Mouse (Mus musculus): ENCODE results near the gene Zbtb3. TPM values are rescaled to one million over a fixed set of nuclear protein-coding genes. Genes with fewer than 3 reads are reported as not detected.
A peak's percentile ranks its signal among the peaks of the same experiment; 100 is the strongest.

Zbtb3 gene
- total and polyA plus RNA-seq, 2 experiments from 2014 or later, result 5.0 to 7.0 TPM

DNA sequence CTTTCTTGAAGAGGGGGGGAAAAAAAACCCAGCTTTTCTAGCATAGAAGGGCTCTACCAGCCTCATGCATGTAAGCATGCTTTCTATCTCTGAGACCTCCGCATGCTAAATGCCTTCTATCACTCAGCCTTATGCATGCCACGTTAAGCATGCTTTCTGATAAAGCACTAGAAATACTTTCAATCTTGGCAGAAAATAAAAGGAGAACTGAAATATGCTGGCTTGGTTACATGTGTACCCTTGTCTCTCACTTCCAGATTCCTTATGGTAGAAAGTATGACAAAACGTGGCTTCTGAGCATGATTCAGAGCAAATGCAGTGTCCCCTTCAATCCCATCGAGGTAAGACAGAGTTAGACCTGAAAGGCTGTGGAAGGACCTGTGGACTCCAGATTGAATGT lies 39.1 kb upstream of the Zbtb3 start:
- peaks cover 6% of the 10 kb centered on the region for H3K4me1 ChIP-seq (ENCODE audit: insufficient read depth)
- H3K27ac ChIP-seq (ENCODE audit: low read depth, low read length), result no peak overlapping the region
- no peak overlapping the region for H3K9ac ChIP-seq
- H3K9me3 ChIP-seq (ENCODE audit: low read length), result 0 out of 2 replicates have a peak, but pooled peaks cover 5% of the 10 kb centered on the region
- ATAC-seq (no peak), DNase-seq (no peak)
- peaks cover 63% of the 10 kb centered on the region for H3K36me3 ChIP-seq (ENCODE audit: insufficient read depth)
- H3K4me2 ChIP-seq (ENCODE audit: low read depth), result no peak overlapping the region
- no peak for TF ChIP-seq CTCF (IDR thresholded peaks at IDR 0.05; ENCODE audit: low read depth)
- WGBS, result 91% methylated on average over 4 of the region's 4 CpGs
- no peaks in the 10 kb centered on the region for H3K27me3 ChIP-seq (ENCODE audit: insufficient read depth, low read length)
- no peak overlapping the region for H3K4me3 ChIP-seq (ENCODE audit: low read depth, low read length)

DNA sequence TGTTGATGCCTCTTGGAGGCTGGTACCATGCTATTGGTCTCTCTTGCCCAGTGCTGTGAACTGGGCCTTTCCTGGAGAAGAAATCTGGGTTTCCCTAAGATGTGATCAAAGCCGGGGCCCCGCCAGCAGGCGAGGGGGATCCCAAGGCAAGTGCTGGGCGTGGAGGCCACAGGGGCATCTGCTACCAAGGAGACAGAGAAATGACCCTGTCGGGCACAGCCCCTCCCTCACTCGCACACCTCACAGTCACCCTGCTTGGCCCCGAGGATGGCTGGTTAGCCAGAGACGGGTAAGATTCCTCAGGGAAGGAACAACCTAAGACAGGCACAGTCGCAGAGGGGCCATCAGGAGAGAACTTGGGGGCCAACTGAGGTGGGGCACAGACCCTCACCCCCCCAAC lies 36.8 kb upstream of the Zbtb3 start:
- Histone ChIP-seq H3K4me3 (ENCODE audit: low read depth, low read length) (no peak overlapping the region), H3K9ac (no peak overlapping the region), H3K4me1 (ENCODE audit: insufficient read depth) (peaks cover 4% of the 10 kb centered on the region; the same call in 1 of the 2 replicates), H3K36me3 (ENCODE audit: insufficient read depth) (peaks cover 80% of the 10 kb centered on the region), H3K27ac (ENCODE audit: low read depth, low read length) (no peak overlapping the region), H3K27me3 (ENCODE audit: insufficient read depth, low read length) (no peaks in the 10 kb centered on the region), H3K4me2 (ENCODE audit: low read depth) (no peak overlapping the region), H3K9me3 (ENCODE audit: low read length) (0 out of 2 replicates have a peak, but pooled peaks cover 5% of the 10 kb centered on the region)
- DNase-seq, result no peak
- no peak for ATAC-seq
- 99% methylated on average over 9 of the region's 9 CpGs for WGBS
- no peak for TF ChIP-seq CTCF (IDR thresholded peaks at IDR 0.05; ENCODE audit: low read depth)

DNA sequence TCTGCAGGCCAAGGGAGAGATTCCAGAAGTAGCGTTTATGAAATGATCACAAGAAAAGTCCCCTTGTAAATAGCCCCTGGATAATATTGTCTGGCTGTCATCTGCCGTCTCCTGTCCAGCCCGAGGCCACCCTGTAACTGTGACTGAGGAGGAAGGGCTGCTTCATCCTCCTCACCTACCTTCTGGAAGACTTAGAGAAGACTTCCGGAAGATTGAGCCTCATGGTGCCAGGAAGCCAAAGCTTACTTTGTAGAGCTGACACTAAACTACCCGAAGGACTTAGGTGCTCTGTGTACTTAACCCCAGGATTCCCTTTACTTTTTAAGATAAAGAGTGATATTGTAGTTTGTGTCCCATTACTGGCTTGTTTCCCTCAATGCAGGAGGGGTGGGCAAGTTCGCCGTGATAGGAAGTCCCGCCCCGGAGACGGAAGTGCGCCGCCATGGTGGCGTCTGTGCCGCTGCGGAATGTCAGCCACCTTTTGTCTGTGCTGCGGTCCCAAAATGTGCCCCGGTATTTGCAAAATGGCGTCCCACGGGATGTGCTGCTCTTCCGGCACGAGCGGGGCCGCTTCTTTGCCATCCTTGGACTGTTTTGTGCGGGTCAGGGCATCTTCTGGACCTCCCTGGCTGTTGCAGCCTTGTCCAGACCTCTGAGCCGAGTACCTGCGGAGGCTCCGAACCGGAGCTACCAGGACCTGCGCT lies 31.6 kb upstream of the Zbtb3 start, which contains the start of gene Tmem223:
Gene Tmem223 (plus strand): TSS at position 430 of the 704 bp plus-strand sequence.
- Histone ChIP-seq H3K4me2 (ENCODE audit: low read depth) (peak within 1 kb of the TSS; percentile 62), H3K27me3 (ENCODE audit: insufficient read depth, low read length) (no peaks in the 10 kb centered on the region), H3K4me3 (ENCODE audit: low read depth, low read length) (peak within 1 kb of the TSS; percentile 74), H3K9me3 (ENCODE audit: low read length) (no peaks in the 10 kb centered on the region), H3K9ac (peak within 1 kb of the TSS; percentile 97), H3K27ac (ENCODE audit: low read depth, low read length) (peak within 1 kb of the TSS; percentile 94), H3K36me3 (ENCODE audit: insufficient read depth) (peaks cover 48% of the 10 kb centered on the region), H3K4me1 (ENCODE audit: insufficient read depth) (peaks cover 21% of the 10 kb centered on the region)
- WGBS, result 18% methylated on average over 29 of the region's 29 CpGs
- DNase-seq (peak; percentile 89), ATAC-seq (peak; percentile 67)
- peak; percentile 57 for TF ChIP-seq CTCF (IDR thresholded peaks at IDR 0.05; ENCODE audit: low read depth)

DNA sequence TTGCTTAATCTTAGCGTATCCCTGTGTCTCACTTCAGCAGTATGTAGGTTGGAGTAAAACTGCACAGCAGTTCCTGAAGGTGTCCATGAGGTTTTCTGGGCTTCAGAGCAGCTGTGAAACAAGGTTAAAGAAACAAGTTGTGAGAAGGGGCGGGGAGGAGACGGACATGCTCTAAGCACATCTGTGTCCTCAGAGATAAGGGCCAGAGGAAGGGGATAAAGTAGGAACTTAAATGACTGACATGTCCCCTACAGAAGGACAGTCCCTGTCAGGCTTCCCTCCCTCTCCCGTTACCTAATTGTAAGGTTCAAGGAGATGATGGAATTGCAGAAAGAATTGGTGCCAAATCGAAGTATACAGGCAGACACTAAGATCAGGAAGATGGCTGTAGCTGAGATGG lies 29.4 kb upstream of the Zbtb3 start:
- ATAC-seq, result no peak
- H3K36me3 ChIP-seq (ENCODE audit: insufficient read depth), result peaks cover 28% of the 10 kb centered on the region
- H3K4me2 ChIP-seq (ENCODE audit: low read depth), result no peak overlapping the region

DNA sequence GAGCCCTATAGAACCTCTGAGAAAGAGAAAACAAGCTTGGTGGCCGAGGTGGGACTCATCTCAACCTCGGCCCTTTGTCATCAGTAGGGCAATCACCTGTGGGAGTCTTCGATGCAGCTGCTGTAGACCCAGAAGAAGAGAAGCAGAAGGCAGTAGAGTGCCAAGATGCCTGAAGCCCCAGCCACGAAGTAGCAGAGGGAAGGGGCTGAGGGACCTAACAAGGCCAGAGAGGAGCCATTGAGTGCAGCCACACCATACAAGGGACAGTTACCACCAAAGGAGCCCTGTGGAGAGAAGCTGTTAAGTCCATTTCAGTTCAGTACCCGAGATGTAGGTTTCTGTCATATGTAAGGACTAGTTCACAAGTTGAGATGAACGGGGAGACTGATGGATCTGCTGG lies 28.9 kb upstream of the Zbtb3 start:
- no peak for TF ChIP-seq CTCF (IDR thresholded peaks at IDR 0.05; ENCODE audit: low read depth)
- no peak for ATAC-seq
- Histone ChIP-seq H3K4me1 (ENCODE audit: insufficient read depth) (peaks cover 21% of the 10 kb centered on the region), H3K27me3 (ENCODE audit: insufficient read depth, low read length) (no peaks in the 10 kb centered on the region), H3K36me3 (ENCODE audit: insufficient read depth) (peaks cover 28% of the 10 kb centered on the region), H3K27ac (ENCODE audit: low read depth, low read length) (no peak overlapping the region), H3K9me3 (ENCODE audit: low read length) (no peaks in the 10 kb centered on the region), H3K4me3 (ENCODE audit: low read depth, low read length) (peak overlapping the region; percentile 58; the same call in 1 of the 2 replicates), H3K4me2 (ENCODE audit: low read depth) (peak overlapping the region; percentile 90), H3K9ac (no peak overlapping the region)
- DNase-seq, result no peak
- WGBS, result 62% methylated on average over 6 of the region's 6 CpGs

More for the DNA sequence above, 29.4 kb upstream of the Zbtb3 start:
- H3K9ac ChIP-seq, result no peak overlapping the region
- peaks cover 21% of the 10 kb centered on the region for H3K4me1 ChIP-seq (ENCODE audit: insufficient read depth)
- DNase-seq, result no peak
- no peak overlapping the region for H3K4me3 ChIP-seq (ENCODE audit: low read depth, low read length)
- no peak for TF ChIP-seq CTCF (IDR thresholded peaks at IDR 0.05; ENCODE audit: low read depth)
- no peaks in the 10 kb centered on the region for H3K27me3 ChIP-seq (ENCODE audit: insufficient read depth, low read length)
- no peak overlapping the region for H3K27ac ChIP-seq (ENCODE audit: low read depth, low read length)
- 87% methylated on average over 5 of the region's 5 CpGs for whole genome bisulfite sequencing
- H3K9me3 ChIP-seq (ENCODE audit: low read length), result no peaks in the 10 kb centered on the region

- Histone ChIP-seq H3K9me3 (ENCODE audit: low read length) (no peaks in the 10 kb centered on the region), H3K9ac (peak within 1 kb of the TSS; percentile 86), H3K4me1 (ENCODE audit: insufficient read depth) (peaks cover 21% of the 10 kb centered on the region), H3K4me2 (ENCODE audit: low read depth) (peak within 1 kb of the TSS; percentile 90), H3K4me3 (ENCODE audit: low read depth, low read length) (peak within 1 kb of the TSS; percentile 58), H3K36me3 (ENCODE audit: insufficient read depth) (peaks cover 24% of the 10 kb centered on the region), H3K27me3 (ENCODE audit: insufficient read depth, low read length) (no peaks in the 10 kb centered on the region), H3K27ac (ENCODE audit: low read depth, low read length) (peak within 1 kb of the TSS; percentile 93)
- ATAC-seq (peak; percentile 95), DNase-seq (peak; percentile 97)
- TF ChIP-seq CTCF (IDR thresholded peaks at IDR 0.05; ENCODE audit: low read depth), result peak; percentile 20; the same call in 1 of the 2 replicates
- under 1% methylated on average over 65 of the region's 68 CpGs for whole genome bisulfite sequencing
Measured at GRCm38 (mm10) chr19:8774086-8774835, 28.1 kb upstream of the Zbtb3 start, which contains the start of gene Tmem179b. Tmem179b (minus strand) TSS chr19:8774467.
